Mouse (Mus musculus): ENCODE results near the gene Dnm2. TPM values are rescaled to one million over a fixed set of nuclear protein-coding genes. Genes with fewer than 3 reads are reported as not detected.

Gene Dnm2
- polyA plus RNA-seq (2016; fragmentation: Nextera tagmentation; extraction: Ambion mirVana): 75.3 and 76.7 TPM in 2 replicates

GRCm38 (mm10) chr9:21424631-21425555, at the start of gene Dnm2:
Gene Dnm2, plus strand, starts transcription at chr9:21424908.
- H3K4me1 ChIP-seq: peaks cover 14% of the 10 kb centered on the region
- no peaks in the 10 kb centered on the region for H3K27me3 ChIP-seq

GRCm38 (mm10) chr9:21379195-21379594, 45.5 kb upstream of the Dnm2 start:
- ATAC-seq (ENCODE audit: insufficient number of reproducible peaks, insufficient read depth, low FRiP score, low TSS enrichment): no peak
- H3K4me3 ChIP-seq: no peak overlapping the region
- H3K9ac ChIP-seq: no peak overlapping the region
- H3K4me2 ChIP-seq (replicated peaks): no peak overlapping the region
- H3K27ac ChIP-seq: no peak overlapping the region
- H3K36me3 ChIP-seq: peaks cover 3% of the 10 kb centered on the region; the same call in 1 of the 2 replicates
- peaks cover 6% of the 10 kb centered on the region for H3K4me1 ChIP-seq
- no peaks in the 10 kb centered on the region for H3K27me3 ChIP-seq
- WGBS: 75% methylated on average over 3 of the region's 3 CpGs
- H3K9me3 ChIP-seq: no peaks in the 10 kb centered on the region

More at GRCm38 (mm10) chr9:21424631-21425555, at the start of gene Dnm2:
- ATAC-seq (ENCODE audit: insufficient number of reproducible peaks, insufficient read depth, low FRiP score, low TSS enrichment): peak; percentile 98
- Histone ChIP-seq H3K4me3 (peak within 1 kb of the TSS; percentile 95), H3K9me3 (no peaks in the 10 kb centered on the region), H3K36me3 (peaks cover 18% of the 10 kb centered on the region), H3K27ac (peak within 1 kb of the TSS; percentile 83), H3K4me2 (replicated peaks) (peak within 1 kb of the TSS; percentile 83), H3K9ac (peak within 1 kb of the TSS; percentile 88)
- under 1% methylated on average over 81 of the region's 82 CpGs for whole genome bisulfite sequencing

GRCm38 (mm10) chr9:21380868-21381267, 43.8 kb upstream of the Dnm2 start:
- peaks cover 3% of the 10 kb centered on the region; the same call in 1 of the 2 replicates for H3K36me3 ChIP-seq
- no peak overlapping the region for H3K9ac ChIP-seq
- H3K27me3 ChIP-seq: no peaks in the 10 kb centered on the region
- H3K4me2 ChIP-seq (replicated peaks): no peak overlapping the region
- H3K4me3 ChIP-seq: no peak overlapping the region
- H3K4me1 ChIP-seq: no peaks in the 10 kb centered on the region
- no peak overlapping the region for H3K27ac ChIP-seq
- H3K9me3 ChIP-seq: no peaks in the 10 kb centered on the region
- no peak for ATAC-seq (ENCODE audit: insufficient number of reproducible peaks, insufficient read depth, low FRiP score, low TSS enrichment)

GRCm38 (mm10) chr9:21383966-21384365, 40.7 kb upstream of the Dnm2 start:
- peaks cover 14% of the 10 kb centered on the region for H3K36me3 ChIP-seq
- no peaks in the 10 kb centered on the region for H3K27me3 ChIP-seq
- H3K27ac ChIP-seq: no peak overlapping the region
- ATAC-seq (ENCODE audit: insufficient number of reproducible peaks, insufficient read depth, low FRiP score, low TSS enrichment): no peak
- H3K4me3 ChIP-seq: no peak overlapping the region
- no peak overlapping the region for H3K4me2 ChIP-seq (replicated peaks)
- H3K9ac ChIP-seq: no peak overlapping the region
- no peaks in the 10 kb centered on the region for H3K9me3 ChIP-seq
- H3K4me1 ChIP-seq: no peaks in the 10 kb centered on the region

- WGBS: 90% methylated on average over 10 of the region's 10 CpGs
- Histone ChIP-seq H3K4me2 (replicated peaks) (no peak overlapping the region), H3K27me3 (no peaks in the 10 kb centered on the region), H3K9ac (no peak overlapping the region), H3K4me1 (no peaks in the 10 kb centered on the region), H3K36me3 (peaks cover 95% of the 10 kb centered on the region), H3K4me3 (no peak overlapping the region), H3K9me3 (no peaks in the 10 kb centered on the region), H3K27ac (no peak overlapping the region)
- no peak for ATAC-seq (ENCODE audit: insufficient number of reproducible peaks, insufficient read depth, low FRiP score, low TSS enrichment)
Measured at GRCm38 (mm10) chr9:21392646-21393175, 32.0 kb upstream of the Dnm2 start.

- Histone ChIP-seq H3K36me3 (peaks cover 97% of the 10 kb centered on the region), H3K4me1 (no peaks in the 10 kb centered on the region), H3K4me2 (replicated peaks) (no peak overlapping the region), H3K9me3 (no peaks in the 10 kb centered on the region), H3K27me3 (no peaks in the 10 kb centered on the region), H3K9ac (no peak overlapping the region), H3K27ac (no peak overlapping the region), H3K4me3 (no peak overlapping the region)
- ATAC-seq (ENCODE audit: insufficient number of reproducible peaks, insufficient read depth, low FRiP score, low TSS enrichment): no peak
- 91% methylated on average over 3 of the region's 3 CpGs for WGBS
Measured at GRCm38 (mm10) chr9:21395692-21396091, 29.0 kb upstream of the Dnm2 start.

- H3K4me2 ChIP-seq (replicated peaks): no peak overlapping the region
- 94% methylated on average over 3 of the region's 3 CpGs for WGBS
- no peaks in the 10 kb centered on the region for H3K27me3 ChIP-seq
- no peaks in the 10 kb centered on the region for H3K4me1 ChIP-seq
- H3K4me3 ChIP-seq: no peak overlapping the region
- H3K9me3 ChIP-seq: no peaks in the 10 kb centered on the region
- ATAC-seq (ENCODE audit: insufficient number of reproducible peaks, insufficient read depth, low FRiP score, low TSS enrichment): no peak
- H3K9ac ChIP-seq: no peak overlapping the region
- no peak overlapping the region for H3K27ac ChIP-seq
- peaks cover 96% of the 10 kb centered on the region for H3K36me3 ChIP-seq
Measured at GRCm38 (mm10) chr9:21397170-21397569, 27.5 kb upstream of the Dnm2 start.

- Histone ChIP-seq H3K9ac (no peak overlapping the region), H3K27ac (no peak overlapping the region), H3K9me3 (no peaks in the 10 kb centered on the region), H3K4me3 (no peak overlapping the region), H3K36me3 (peaks cover 95% of the 10 kb centered on the region), H3K4me1 (no peaks in the 10 kb centered on the region), H3K4me2 (replicated peaks) (no peak overlapping the region), H3K27me3 (no peaks in the 10 kb centered on the region)
- 92% methylated on average over 9 of the region's 9 CpGs for WGBS
- no peak for ATAC-seq (ENCODE audit: insufficient number of reproducible peaks, insufficient read depth, low FRiP score, low TSS enrichment)
Measured at GRCm38 (mm10) chr9:21401042-21401441, 23.7 kb upstream of the Dnm2 start.

- H3K27ac ChIP-seq: no peak overlapping the region
- H3K36me3 ChIP-seq: peaks cover 92% of the 10 kb centered on the region
- H3K9ac ChIP-seq: no peak overlapping the region
- 89% methylated on average over 11 of the region's 11 CpGs for WGBS
- H3K27me3 ChIP-seq: no peaks in the 10 kb centered on the region
- no peak overlapping the region for H3K4me2 ChIP-seq (replicated peaks)
- no peaks in the 10 kb centered on the region for H3K4me1 ChIP-seq
- no peak for ATAC-seq (ENCODE audit: insufficient number of reproducible peaks, insufficient read depth, low FRiP score, low TSS enrichment)
- no peaks in the 10 kb centered on the region for H3K9me3 ChIP-seq
- H3K4me3 ChIP-seq: no peak overlapping the region
Measured at GRCm38 (mm10) chr9:21402764-21403253, 21.9 kb upstream of the Dnm2 start.

GRCm38 (mm10) chr9:21403745-21404144, 21.0 kb upstream of the Dnm2 start:
- H3K27me3 ChIP-seq: no peaks in the 10 kb centered on the region
- peaks cover 82% of the 10 kb centered on the region for H3K36me3 ChIP-seq
- H3K4me3 ChIP-seq: no peak overlapping the region

GRCm38 (mm10) chr9:21405525-21405924, 19.2 kb upstream of the Dnm2 start:
- H3K4me2 ChIP-seq (replicated peaks): no peak overlapping the region
- no peaks in the 10 kb centered on the region for H3K27me3 ChIP-seq
- no peaks in the 10 kb centered on the region for H3K4me1 ChIP-seq
- H3K9ac ChIP-seq: no peak overlapping the region
- no peak for ATAC-seq (ENCODE audit: insufficient number of reproducible peaks, insufficient read depth, low FRiP score, low TSS enrichment)
- H3K36me3 ChIP-seq: peaks cover 64% of the 10 kb centered on the region
- H3K27ac ChIP-seq: no peak overlapping the region
- H3K9me3 ChIP-seq: no peaks in the 10 kb centered on the region
- 71% methylated on average over 4 of the region's 4 CpGs for WGBS
- no peak overlapping the region for H3K4me3 ChIP-seq

More at GRCm38 (mm10) chr9:21403745-21404144, 21.0 kb upstream of the Dnm2 start:
- ATAC-seq (ENCODE audit: insufficient number of reproducible peaks, insufficient read depth, low FRiP score, low TSS enrichment): no peak
- WGBS: 94% methylated on average over 5 of the region's 5 CpGs
- Histone ChIP-seq H3K9ac (no peak overlapping the region), H3K4me2 (replicated peaks) (no peak overlapping the region), H3K4me1 (no peaks in the 10 kb centered on the region), H3K9me3 (no peaks in the 10 kb centered on the region), H3K27ac (no peak overlapping the region)

- Histone ChIP-seq H3K36me3 (peaks cover 42% of the 10 kb centered on the region), H3K9ac (no peak overlapping the region), H3K27ac (no peak overlapping the region), H3K4me3 (no peak overlapping the region), H3K27me3 (no peaks in the 10 kb centered on the region), H3K4me2 (replicated peaks) (no peak overlapping the region), H3K4me1 (0 out of 2 replicates have a peak, but pooled peaks cover 5% of the 10 kb centered on the region), H3K9me3 (no peaks in the 10 kb centered on the region)
- ATAC-seq (ENCODE audit: insufficient number of reproducible peaks, insufficient read depth, low FRiP score, low TSS enrichment): no peak
- WGBS: 13% methylated on average over 4 of the region's 4 CpGs
Measured at GRCm38 (mm10) chr9:21407951-21408350, 16.8 kb upstream of the Dnm2 start.

All from embryonic facial prominence, embryonic 12.5 days (tissue).